ENCODE assay signal across 9 mouse cellular contexts in genomic region chr3:9500725-9501124, GRCm38 (mm10).
DNase-seq lines count a peak whose midpoint lies in the region; ATAC-seq lines count a peak whose summit lies in the region.
"Had no signal": no experiment of that assay in that cellular context is flagged by ENCODE, and none has a peak within 500 bp of the region (broad histone marks: within the 10 kb centered on the region; RNA-seq: fewer than 3 reads in every experiment).

No protein-coding gene starts in this region.

- 0 out of 2 replicates have a peak overlapping the region, but pooled peaks have one; percentile 19 for H3K4me2 ChIP-seq in hindbrain, embryonic 12.5 days (replicated peaks)
- peak overlapping the region; percentile 12 for H3K4me2 ChIP-seq in lung, embryonic 16.5 days (ENCODE audit: low read depth, low read length)

- peak; percentile 96 for ATAC-seq in hindbrain, embryonic 12.5 days (ENCODE audit: low FRiP score)
- peak; percentile 98 for ATAC-seq in lung, embryonic 16.5 days (ENCODE audit: low read depth)

- peak overlapping the region; percentile 76 for H3K27ac ChIP-seq in hindbrain, embryonic 12.5 days
- peak overlapping the region; percentile 47 for H3K27ac ChIP-seq in lung, embryonic 16.5 days (ENCODE audit: low read length)

- 14% methylated on average over 6 of the region's 6 CpGs for WGBS in hindbrain, embryonic 12.5 days
- 7% methylated on average over 6 of the region's 6 CpGs for WGBS in lung, embryonic 16.5 days

- H3K9me3 ChIP-seq in hindbrain, embryonic 12.5 days (replicated peaks), result no peaks in the 10 kb centered on the region
- H3K9me3 ChIP-seq in lung, embryonic 16.5 days (ENCODE audit: control insufficient read depth, low read length), result no peaks in the 10 kb centered on the region

- peak; percentile 96 for DNase-seq in adrenal gland, adult (ENCODE audit: inconsistent age in 2 of 2, low spot score in 1 of 2)
- peak; percentile 93 to 94 for DNase-seq in cerebellum, postnatal 25 days
- DNase-seq in frontal cortex, postnatal 36 days (ENCODE audit: low spot score in 2 of 2), result peak; percentile 87 to 94
- peak; percentile 86 to 87 for DNase-seq in layer of hippocampus, postnatal 10 days (ENCODE audit: low spot score in 2 of 2)
- DNase-seq in retina, postnatal 1 day, result peak; percentile 96
- DNase-seq in yolk sac, embryonic 10.5 days (ENCODE audit: low spot score), result peak; percentile 47

- H3K4me1 ChIP-seq in hindbrain, embryonic 12.5 days, result peaks cover 29% of the 10 kb centered on the region
- peaks cover 24% of the 10 kb centered on the region for H3K4me1 ChIP-seq in lung, embryonic 16.5 days (replicated peaks; ENCODE audit: control insufficient read depth, insufficient read depth, low read length)

- H3K36me3 ChIP-seq in hindbrain, embryonic 12.5 days, result no peaks in the 10 kb centered on the region
- H3K36me3 ChIP-seq in lung, embryonic 16.5 days (ENCODE audit: control insufficient read depth, insufficient read depth, low read length), result no peaks in the 10 kb centered on the region

- no peak overlapping the region for H3K9ac ChIP-seq in hindbrain, embryonic 12.5 days
- no peak overlapping the region for H3K9ac ChIP-seq in lung, embryonic 16.5 days (ENCODE audit: low read length)

- H3K4me3 ChIP-seq in hindbrain, embryonic 12.5 days, result no peak overlapping the region
- H3K4me3 ChIP-seq in lung, embryonic 16.5 days (ENCODE audit: low read length), result no peak overlapping the region
- H3K4me3 ChIP-seq: erythroblast, embryonic 14.5 days had no signal

- no peaks in the 10 kb centered on the region for H3K27me3 ChIP-seq in hindbrain, embryonic 12.5 days
- H3K27me3 ChIP-seq in lung, embryonic 16.5 days (ENCODE audit: control insufficient read depth, insufficient read depth, low read depth, low read length), result no peaks in the 10 kb centered on the region
